Mouse (Mus musculus) frontal cortex, postnatal 25 days (tissue): ENCODE results near the gene Mettl7a2.

Source experiments
- DNase-seq, 2 experiments: peaks; one replicate each; pipeline ENCODE4 v3.0.0; 2022; ENCODE audit warnings: low spot score in 2 of 2

Mettl7a2 gene

DNA sequence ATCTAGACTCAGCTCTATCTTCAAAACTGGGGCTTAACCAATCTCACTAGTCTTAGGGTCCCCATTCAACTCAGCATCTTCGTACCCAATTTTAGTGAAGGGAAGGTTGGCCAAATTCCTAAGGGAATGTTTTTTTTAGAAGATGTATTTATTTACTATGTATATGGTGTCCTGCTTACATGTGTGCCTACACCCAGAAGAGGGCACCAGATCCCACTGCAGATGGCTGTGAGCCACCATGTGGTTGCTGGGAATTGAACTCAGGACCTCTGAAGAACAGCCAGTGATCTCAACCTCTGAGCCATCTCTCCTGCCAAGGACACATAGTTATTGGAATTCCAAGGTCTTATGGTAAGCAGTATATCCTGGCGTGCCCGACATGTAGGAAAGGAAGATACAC, 42.6 kb downstream of the Mettl7a2 start:
- DNase-seq = no peak

DNA sequence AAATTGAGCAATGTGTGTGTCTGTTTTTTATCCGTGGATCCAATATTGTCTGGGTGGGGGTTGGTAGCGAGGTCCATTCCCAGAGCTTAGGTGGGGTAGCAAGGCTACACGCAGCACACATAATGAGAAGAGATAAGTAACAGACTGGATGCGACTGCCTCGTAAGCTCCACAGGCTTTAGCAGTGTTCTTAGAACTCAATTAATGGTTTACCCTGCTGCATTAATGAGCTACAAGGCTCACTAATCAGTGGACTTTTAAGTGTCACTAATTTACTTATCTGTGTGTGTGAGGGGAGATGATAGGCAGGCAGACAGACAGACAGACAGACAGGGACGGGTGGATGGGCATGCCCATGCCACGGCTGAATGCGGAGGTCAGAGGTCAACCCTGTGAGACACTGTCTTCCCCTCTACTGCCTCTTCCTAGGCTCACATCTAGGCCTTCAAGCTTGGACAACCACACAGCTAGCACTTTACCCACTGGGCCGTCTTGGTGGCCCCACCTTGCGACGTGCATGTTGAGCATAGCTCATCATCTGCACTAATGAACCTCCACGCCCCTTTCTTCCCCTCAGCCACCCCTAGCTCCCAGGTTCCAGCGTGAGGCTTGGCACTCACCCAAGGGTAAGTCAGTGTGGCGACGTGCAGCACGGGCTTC, 47.7 kb downstream of the Mettl7a2 start:
- no peak for DNase-seq

DNA sequence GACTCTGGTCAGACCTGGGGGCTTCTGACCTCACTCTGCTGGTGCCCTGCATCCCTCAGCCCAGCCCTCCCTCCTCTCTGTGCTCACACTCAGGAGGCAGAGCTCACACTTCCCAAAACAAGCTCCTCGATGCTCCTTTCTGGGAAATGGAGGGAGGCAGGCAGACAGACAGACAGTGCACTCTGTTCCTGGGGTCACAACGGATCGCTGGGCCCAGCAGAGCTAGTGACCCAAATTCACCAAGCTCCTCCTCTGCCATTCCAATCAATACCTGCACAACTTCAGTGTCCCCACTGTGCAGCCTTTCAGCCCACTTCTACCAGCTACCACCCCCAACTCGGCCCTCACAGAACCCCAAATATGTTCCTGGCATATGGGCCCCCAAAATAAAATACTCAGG, 48.8 kb downstream of the Mettl7a2 start:
- DNase-seq = no peak

DNA sequence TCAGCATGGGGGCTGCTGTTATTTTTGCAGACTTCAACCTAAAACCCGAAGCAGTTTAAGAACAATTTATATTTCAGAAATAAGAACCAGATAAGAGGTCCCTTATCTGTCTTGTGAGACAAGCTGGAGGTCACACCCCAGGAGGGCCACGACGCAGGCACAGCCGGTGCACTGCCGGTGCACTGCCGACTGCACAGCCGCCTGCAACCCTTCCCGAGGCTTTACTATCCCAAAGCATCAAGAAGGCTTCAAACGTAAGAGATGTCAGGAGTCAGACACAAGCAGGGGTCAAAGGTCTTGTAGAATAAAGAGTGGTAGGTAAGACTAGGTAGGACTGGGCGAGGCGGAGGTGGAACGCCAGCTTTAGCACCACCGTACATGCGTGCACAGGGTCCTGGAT, 49.3 kb downstream of the Mettl7a2 start:
- no peak for DNase-seq

DNA sequence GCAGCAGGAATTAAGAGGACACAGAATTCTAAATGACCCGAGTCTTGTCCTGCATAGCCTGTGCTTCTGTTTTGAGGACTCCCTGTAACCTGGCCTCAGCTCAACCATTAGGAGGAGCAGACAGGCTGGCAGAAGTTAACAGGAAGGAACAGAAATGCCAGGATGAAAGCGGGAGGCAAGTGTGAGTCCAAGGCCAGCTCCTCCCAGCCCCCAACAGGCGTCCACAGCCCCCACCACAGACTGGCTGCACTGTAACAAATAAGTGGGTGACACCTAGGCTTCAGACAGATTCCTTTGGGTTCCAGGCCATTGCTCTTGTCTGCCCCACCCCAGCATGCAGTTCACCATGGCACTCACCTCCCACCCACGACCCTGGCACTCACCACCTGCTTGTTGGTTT, 49.8 kb downstream of the Mettl7a2 start:
- no peak for DNase-seq

DNA sequence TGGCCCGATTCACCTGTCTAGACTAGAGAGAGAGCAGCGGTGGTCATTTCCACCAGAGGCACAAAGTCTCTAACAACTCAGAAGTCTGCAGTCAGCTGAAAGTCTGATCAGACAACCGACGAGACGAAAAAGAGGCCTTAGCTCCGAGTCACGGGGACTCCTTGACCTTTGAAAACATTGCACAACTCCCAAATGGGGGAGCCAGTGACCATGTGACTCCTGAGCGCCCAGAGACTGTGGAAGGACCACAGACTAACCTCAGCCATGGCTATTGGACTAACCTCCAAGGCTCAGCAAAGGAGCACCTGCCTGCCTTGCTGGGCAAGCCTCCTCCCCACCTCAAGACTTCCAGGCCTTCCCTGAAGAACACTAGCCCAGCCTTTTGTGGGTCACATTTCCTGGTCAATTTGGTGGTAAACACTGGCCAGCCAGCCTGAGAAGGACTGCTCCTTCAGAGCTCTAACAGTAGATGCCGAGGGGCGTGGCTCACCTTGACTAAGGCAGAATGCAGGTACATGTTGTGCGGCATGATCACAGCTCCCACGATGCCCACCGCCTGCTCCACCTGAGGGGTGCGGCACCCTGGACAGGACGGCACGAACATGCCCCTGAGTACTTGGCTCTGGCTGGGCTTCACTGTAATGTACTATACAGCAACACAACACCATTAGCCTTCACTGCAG, 50.5 kb downstream of the Mettl7a2 start:
- DNase-seq = no peak

DNA sequence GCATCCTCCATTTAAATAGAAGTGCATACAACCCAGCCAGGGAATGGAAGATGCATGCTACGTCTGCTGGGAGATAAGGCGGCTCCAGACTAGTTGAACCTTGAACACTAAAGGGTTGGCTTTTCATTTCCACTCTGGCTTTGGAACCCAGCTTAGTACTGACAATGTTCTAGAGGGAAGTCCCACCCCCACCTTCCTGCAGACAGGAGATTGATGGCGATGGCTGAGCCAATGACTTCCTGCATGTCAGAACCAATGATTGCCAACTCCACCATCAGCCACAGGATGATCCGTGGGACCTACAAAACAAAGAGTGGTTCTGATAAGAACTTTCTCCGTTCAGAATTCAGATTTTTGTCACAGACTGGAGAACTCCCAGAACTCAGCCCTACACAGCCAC, 53.1 kb downstream of the Mettl7a2 start:
- no peak for DNase-seq

DNA sequence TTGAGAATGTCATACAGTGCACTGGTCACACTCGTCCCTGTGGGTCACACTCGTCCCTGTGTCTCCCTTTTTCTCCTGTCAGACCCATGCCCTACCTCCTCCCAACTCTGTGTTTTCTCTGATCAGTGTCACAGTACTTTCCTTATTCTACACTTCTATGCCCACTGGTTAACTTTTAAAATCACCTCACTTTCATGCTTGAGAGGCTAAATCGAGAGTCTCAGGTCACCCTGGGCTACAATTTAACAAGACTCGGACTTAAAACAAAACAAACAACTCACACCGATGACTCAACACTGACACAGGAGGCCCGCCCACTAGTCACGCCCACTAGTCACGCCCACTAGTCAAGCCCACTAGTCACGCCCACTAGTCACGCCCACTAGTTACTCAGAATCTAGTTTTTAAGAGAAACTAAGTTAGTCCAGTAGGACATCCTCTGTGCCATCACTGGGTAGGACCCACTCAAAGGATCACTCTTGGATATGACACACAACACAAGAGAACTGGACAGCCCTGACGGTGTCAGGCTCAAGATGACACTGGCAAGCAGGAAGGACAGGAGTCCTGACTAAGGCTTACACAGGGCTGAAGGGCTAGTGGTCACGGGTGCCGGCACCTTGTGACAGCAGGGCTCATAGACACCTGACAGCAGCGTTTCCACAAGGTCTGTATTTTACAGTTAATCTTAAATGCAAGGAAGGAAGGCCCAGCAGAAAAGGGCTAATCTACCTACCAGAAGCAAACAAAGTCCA, 58.1 kb downstream of the Mettl7a2 start:
- no peak for DNase-seq
